Mouse (Mus musculus): Measurements from ENCODE around the gene Gm20388.

GRCm38 (mm10) chr8:122548331-122548730 lies 2637.7 kb downstream of the Gm20388 start:
- TF ChIP-seq CTCF (conservative IDR thresholded peaks at IDR 0.05; ENCODE audit: insufficient read depth, insufficient read length, low read depth, low read length) (no peak), POLR2A (IDR thresholded peaks at IDR 0.05; ENCODE audit: low read depth, low read length) (no peak)

All from kidney, adult 2 months (tissue).